Mouse (Mus musculus) cerebellum, postnatal 25 days (tissue): ENCODE data around the gene Serpinb6a.
A peak's percentile ranks its signal among the peaks of the same experiment; 100 is the strongest.

Experiments
- DNase-seq, 2 experiments: peaks; one replicate each; pipeline ENCODE4 v3.0.0; 2021; ENCODE audit warnings: mixed read lengths in 2 of 2

Gene Serpinb6a

GRCm38 (mm10) chr13:34002058-34003006 lies at the start of gene Serpinb6a, which contains the start of gene Ripk1:
Gene Serpinb6a (minus strand): TSS chr13:34002794.
Gene Ripk1 (plus strand): TSS chr13:34002363.
- peak; percentile 90 to 93 for DNase-seq

GRCm38 (mm10) chr13:34051692-34052091 lies 49.1 kb upstream of the Serpinb6a start:
- no peak for DNase-seq

GRCm38 (mm10) chr13:34050479-34050878 lies 47.9 kb upstream of the Serpinb6a start:
- no peak for DNase-seq

GRCm38 (mm10) chr13:34047526-34047925 lies 44.9 kb upstream of the Serpinb6a start:
- DNase-seq: no peak

- peak; percentile 73 to 89 for DNase-seq
Observed at GRCm38 (mm10) chr13:34046421-34047012, 43.9 kb upstream of the Serpinb6a start.

- DNase-seq: no peak
Observed at GRCm38 (mm10) chr13:34045511-34046249, 43.1 kb upstream of the Serpinb6a start.

- no peak for DNase-seq
Observed at GRCm38 (mm10) chr13:34043716-34044393, 41.3 kb upstream of the Serpinb6a start.

- no peak for DNase-seq
Observed at GRCm38 (mm10) chr13:34040091-34040490, 37.5 kb upstream of the Serpinb6a start.

GRCm38 (mm10) chr13:34038901-34039341 lies 36.3 kb upstream of the Serpinb6a start:
- peak in 1 of 2 experiments; percentile 15 for DNase-seq

GRCm38 (mm10) chr13:34038056-34038432 lies 35.5 kb upstream of the Serpinb6a start:
- peak in 1 of 2 experiments; percentile 54 for DNase-seq

GRCm38 (mm10) chr13:34037172-34038055 lies 34.8 kb upstream of the Serpinb6a start, which contains the start of gene Bphl:
Gene Bphl (plus strand): TSS chr13:34037597.
- peak; percentile 94 to 97 for DNase-seq

- no peak for DNase-seq
Observed at GRCm38 (mm10) chr13:34036726-34037125, 34.1 kb upstream of the Serpinb6a start.

- peak in 1 of 2 experiments; percentile 30 for DNase-seq
Observed at GRCm38 (mm10) chr13:34035424-34035823, 32.8 kb upstream of the Serpinb6a start.

GRCm38 (mm10) chr13:34032041-34032440 lies 29.4 kb upstream of the Serpinb6a start:
- no peak for DNase-seq

- DNase-seq: no peak
Observed at GRCm38 (mm10) chr13:34021998-34022397, 19.4 kb upstream of the Serpinb6a start.

- DNase-seq: peak in 1 of 2 experiments; percentile 38
Observed at GRCm38 (mm10) chr13:34018521-34018920, 15.9 kb upstream of the Serpinb6a start.

GRCm38 (mm10) chr13:34016927-34017569 lies 14.5 kb upstream of the Serpinb6a start:
- peak; percentile 59 to 67 for DNase-seq

GRCm38 (mm10) chr13:34007234-34007633 lies 4.6 kb upstream of the Serpinb6a start:
- no peak for DNase-seq

- no peak for DNase-seq
Observed at GRCm38 (mm10) chr13:34003058-34003457, 464 bp upstream of the Serpinb6a start.

- peak; percentile 61 to 81 for DNase-seq
Observed at GRCm38 (mm10) chr13:33995197-33995596, 7.4 kb downstream of the Serpinb6a start.

- DNase-seq: no peak
Observed at GRCm38 (mm10) chr13:33989625-33990024, 13.0 kb downstream of the Serpinb6a start.
